Mouse (Mus musculus): ENCODE data around the gene Srebf2. TPM values are rescaled to one million over a fixed set of nuclear protein-coding genes. Genes with fewer than 3 reads are reported as not detected.
A peak's percentile ranks its signal among the peaks of the same experiment; 100 is the strongest.

The Srebf2 gene
- polyA plus RNA-seq, 2 experiments: 29.3 to 30.8 TPM

DNA sequence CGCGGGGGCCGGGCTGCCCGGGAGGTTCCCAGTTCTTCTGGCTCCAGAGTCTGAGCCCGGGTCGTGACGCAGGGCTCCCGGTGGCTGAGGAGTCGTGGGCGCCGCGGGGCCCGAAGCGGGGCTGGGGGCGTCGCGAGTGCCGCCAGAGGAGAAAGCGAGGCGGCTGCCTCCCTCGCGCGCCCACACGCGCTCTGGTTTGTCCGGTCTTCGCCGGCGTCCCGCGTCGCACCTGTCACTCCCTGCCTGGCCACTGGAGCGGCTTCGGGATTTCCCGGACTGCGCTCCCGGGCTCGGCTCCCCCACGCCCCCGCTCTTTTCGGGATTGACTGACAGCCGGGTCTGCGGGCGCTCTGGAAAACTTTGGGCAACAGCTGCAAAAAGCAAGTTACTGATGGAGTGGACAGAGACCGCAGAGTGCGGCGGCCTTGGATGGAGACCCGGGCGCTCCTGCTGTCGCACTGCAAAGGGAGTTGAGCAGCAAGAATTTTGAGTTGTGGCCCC lies 680 bp downstream of the Srebf2 start:
- peaks cover 30 to 44% of the 10 kb centered on the region in 2 experiments for H3K4me1 ChIP-seq (replicated peaks; ENCODE audit: control insufficient read depth in 2 of 2, insufficient read depth in 2 of 2, low read length in 1 of 2)
- H3K27me3 ChIP-seq (ENCODE audit: control insufficient read depth, insufficient read depth, low read length): no peaks in the 10 kb centered on the region
- H3K27ac ChIP-seq: peak overlapping the region; percentile 43
- H3K9ac ChIP-seq (replicated peaks): peak overlapping the region; percentile 89
- H3K4me2 ChIP-seq (ENCODE audit: low read depth): peak overlapping the region; percentile 92
- no peaks in the 10 kb centered on the region for H3K9me3 ChIP-seq (ENCODE audit: control insufficient read depth, low read length)
- TF ChIP-seq CTCF (IDR thresholded peaks at IDR 0.05; ENCODE audit: low read depth): peak; percentile 31; the same call in 1 of the 2 replicates
- no peak for TF ChIP-seq EP300 (IDR thresholded peaks at IDR 0.05; ENCODE audit: low read depth)
- DNase-seq (ENCODE audit: low read depth in 3 of 3, low spot score in 3 of 3): peak in 1 of 3 experiments; percentile 31
- WGBS (ENCODE audit: insufficient replicate concordance): 2% methylated on average over 47 of the region's 50 CpGs
- H3K4me3 ChIP-seq (ENCODE audit: insufficient read depth in 1 of 2, low read depth in 2 of 2, low read length in 2 of 2): peak overlapping the region; percentile 72 to 98
- no peaks in the 10 kb centered on the region; the same call in 1 of the 2 replicates for H3K36me3 ChIP-seq (replicated peaks; ENCODE audit: control insufficient read depth, insufficient read depth, low read depth)
- ATAC-seq (ENCODE audit: insufficient read depth): peak; percentile 18

DNA sequence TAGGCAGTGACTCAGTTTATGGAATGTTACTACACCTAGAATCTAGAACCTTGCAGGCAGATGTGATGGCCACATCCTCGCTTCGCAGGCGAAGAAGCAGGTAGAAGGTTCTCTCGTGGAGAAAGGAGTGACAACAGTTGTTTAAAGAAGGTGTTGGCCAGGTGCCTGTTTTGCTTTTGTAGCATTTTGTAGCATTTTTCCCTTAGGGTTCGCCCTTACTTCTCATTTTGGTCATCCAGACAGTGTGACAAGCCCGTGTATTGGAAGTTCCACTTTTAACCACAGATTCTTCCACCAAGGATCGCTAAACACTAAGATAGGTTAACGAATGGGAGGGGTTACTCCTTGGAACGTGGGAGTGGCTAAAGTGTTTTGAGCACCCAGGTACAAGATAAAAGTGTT lies 1.5 kb downstream of the Srebf2 start:
- Histone ChIP-seq H3K9me3 (ENCODE audit: control insufficient read depth, low read length) (no peaks in the 10 kb centered on the region), H3K27ac (peak overlapping the region; percentile 43), H3K27me3 (ENCODE audit: control insufficient read depth, insufficient read depth, low read length) (no peaks in the 10 kb centered on the region), H3K9ac (replicated peaks) (peak overlapping the region; percentile 89), H3K36me3 (replicated peaks; ENCODE audit: control insufficient read depth, insufficient read depth, low read depth) (no peaks in the 10 kb centered on the region; the same call in 1 of the 2 replicates), H3K4me1 (replicated peaks; ENCODE audit: control insufficient read depth in 2 of 2, insufficient read depth in 2 of 2, low read length in 1 of 2) (peaks cover 30 to 44% of the 10 kb centered on the region in 2 experiments), H3K4me3 (ENCODE audit: insufficient read depth in 1 of 2, low read depth in 2 of 2, low read length in 2 of 2) (peak overlapping the region; percentile 72 to 98), H3K4me2 (ENCODE audit: low read depth) (peak overlapping the region; percentile 92)
- TF ChIP-seq CTCF (IDR thresholded peaks at IDR 0.05; ENCODE audit: low read depth) (no peak), EP300 (IDR thresholded peaks at IDR 0.05; ENCODE audit: low read depth) (no peak)
- ATAC-seq (ENCODE audit: insufficient read depth): no peak
- 18% methylated on average over 9 of the region's 9 CpGs for WGBS (ENCODE audit: insufficient replicate concordance)
- peak in 1 of 3 experiments; percentile 68 for DNase-seq (ENCODE audit: low read depth in 3 of 3, low spot score in 3 of 3)

DNA sequence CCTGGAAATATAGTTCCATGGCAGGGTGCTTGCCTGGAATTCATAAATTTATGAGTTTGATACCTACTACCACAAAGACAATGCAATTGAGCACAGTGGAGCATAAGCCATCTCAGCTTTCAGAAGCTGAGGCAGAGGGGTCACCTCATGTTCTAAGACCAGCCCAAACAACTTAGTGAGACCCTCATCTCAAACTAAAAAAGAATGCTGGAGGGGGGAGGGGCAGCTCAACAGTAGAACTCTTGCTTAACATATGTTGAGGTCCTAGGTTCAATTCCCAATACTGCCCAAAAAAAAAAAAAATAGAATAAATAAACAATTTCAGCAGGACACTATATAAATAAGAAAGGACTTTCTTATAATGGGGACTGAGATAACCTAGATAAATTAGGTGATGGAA lies 3.1 kb downstream of the Srebf2 start:
- no peaks in the 10 kb centered on the region; the same call in 1 of the 2 replicates for H3K36me3 ChIP-seq (replicated peaks; ENCODE audit: control insufficient read depth, insufficient read depth, low read depth)
- no peak for ATAC-seq (ENCODE audit: insufficient read depth)
- H3K9me3 ChIP-seq (ENCODE audit: control insufficient read depth, low read length): no peaks in the 10 kb centered on the region
- no peak for TF ChIP-seq CTCF (IDR thresholded peaks at IDR 0.05; ENCODE audit: low read depth)
- no peak for TF ChIP-seq EP300 (IDR thresholded peaks at IDR 0.05; ENCODE audit: low read depth)
- no peak overlapping the region for H3K4me2 ChIP-seq (ENCODE audit: low read depth)
- H3K9ac ChIP-seq (replicated peaks): no peak overlapping the region
- no peaks in the 10 kb centered on the region for H3K27me3 ChIP-seq (ENCODE audit: control insufficient read depth, insufficient read depth, low read length)
- no peak overlapping the region for H3K27ac ChIP-seq
- no peak for DNase-seq (ENCODE audit: low read depth in 3 of 3, low spot score in 3 of 3)
- no peak overlapping the region for H3K4me3 ChIP-seq (ENCODE audit: insufficient read depth in 1 of 2, low read depth in 2 of 2, low read length in 2 of 2)
- H3K4me1 ChIP-seq (replicated peaks; ENCODE audit: control insufficient read depth in 2 of 2, insufficient read depth in 2 of 2, low read length in 1 of 2): peaks cover 30 to 38% of the 10 kb centered on the region in 2 experiments

DNA sequence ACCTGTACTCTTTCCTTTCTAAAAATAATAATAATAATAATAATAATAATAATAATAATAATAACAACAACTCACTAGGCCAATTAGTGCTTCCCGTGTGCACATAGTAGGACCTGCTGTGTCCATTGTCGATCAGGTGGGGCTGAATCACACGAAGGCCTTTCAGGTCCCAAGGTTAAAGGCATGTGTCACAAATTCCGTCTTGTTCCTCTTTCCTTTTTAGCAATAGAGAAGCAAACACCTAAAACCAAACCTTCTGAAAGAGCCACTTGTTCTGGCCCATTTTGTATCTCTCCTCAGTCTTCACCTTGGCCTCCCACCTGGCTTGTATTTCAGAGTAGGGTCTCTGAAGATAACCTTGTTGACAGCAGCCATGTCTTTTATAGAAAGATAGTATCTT lies 4.2 kb downstream of the Srebf2 start:
- no peak overlapping the region for H3K4me2 ChIP-seq (ENCODE audit: low read depth)
- no peaks in the 10 kb centered on the region for H3K9me3 ChIP-seq (ENCODE audit: control insufficient read depth, low read length)
- H3K4me3 ChIP-seq (ENCODE audit: insufficient read depth in 1 of 2, low read depth in 2 of 2, low read length in 2 of 2): no peak overlapping the region
- H3K36me3 ChIP-seq (replicated peaks; ENCODE audit: control insufficient read depth, insufficient read depth, low read depth): no peaks in the 10 kb centered on the region; the same call in 1 of the 2 replicates
- H3K27me3 ChIP-seq (ENCODE audit: control insufficient read depth, insufficient read depth, low read length): no peaks in the 10 kb centered on the region
- no peak for DNase-seq (ENCODE audit: low read depth in 3 of 3, low spot score in 3 of 3)
- H3K27ac ChIP-seq: no peak overlapping the region
- H3K4me1 ChIP-seq (replicated peaks; ENCODE audit: control insufficient read depth in 2 of 2, insufficient read depth in 2 of 2, low read length in 1 of 2): peaks cover 23 to 28% of the 10 kb centered on the region in 2 experiments
- no peak for TF ChIP-seq EP300 (IDR thresholded peaks at IDR 0.05; ENCODE audit: low read depth)
- no peak for TF ChIP-seq CTCF (IDR thresholded peaks at IDR 0.05; ENCODE audit: low read depth)
- ATAC-seq (ENCODE audit: insufficient read depth): no peak
- no peak overlapping the region for H3K9ac ChIP-seq (replicated peaks)
- 72% methylated on average over 4 of the region's 4 CpGs for WGBS (ENCODE audit: insufficient replicate concordance)

DNA sequence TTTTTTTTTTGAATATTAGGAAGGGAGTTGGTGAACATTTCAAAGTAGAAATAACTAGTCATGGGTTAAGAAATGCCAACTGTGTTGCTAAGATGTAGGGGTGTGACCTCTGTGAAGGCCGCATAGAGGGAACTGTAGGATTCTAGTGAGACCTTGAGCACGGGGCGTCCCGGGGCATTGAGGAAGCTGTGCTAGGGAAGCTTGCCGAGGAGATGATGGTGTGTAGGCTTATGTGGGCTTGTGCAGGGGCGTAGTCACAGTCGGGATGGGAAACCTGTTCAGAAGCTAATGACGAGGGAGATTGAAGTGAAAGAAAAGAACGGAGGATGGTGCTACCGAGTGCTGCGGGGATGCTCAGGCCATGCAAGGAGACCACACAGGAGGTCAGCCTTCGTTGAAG lies 5.0 kb downstream of the Srebf2 start:
- H3K27me3 ChIP-seq (ENCODE audit: control insufficient read depth, insufficient read depth, low read length): no peaks in the 10 kb centered on the region
- no peak overlapping the region for H3K4me2 ChIP-seq (ENCODE audit: low read depth)
- H3K4me1 ChIP-seq (replicated peaks; ENCODE audit: control insufficient read depth in 2 of 2, insufficient read depth in 2 of 2, low read length in 1 of 2): peaks cover 22 to 28% of the 10 kb centered on the region in 2 experiments
- TF ChIP-seq EP300 (IDR thresholded peaks at IDR 0.05; ENCODE audit: low read depth) (no peak), CTCF (IDR thresholded peaks at IDR 0.05; ENCODE audit: low read depth) (no peak)
- no peaks in the 10 kb centered on the region; the same call in 1 of the 2 replicates for H3K36me3 ChIP-seq (replicated peaks; ENCODE audit: control insufficient read depth, insufficient read depth, low read depth)
- WGBS (ENCODE audit: insufficient replicate concordance): 61% methylated on average over 12 of the region's 12 CpGs
- ATAC-seq (ENCODE audit: insufficient read depth) (no peak), DNase-seq (ENCODE audit: low read depth in 3 of 3, low spot score in 3 of 3) (no peak)
- no peak overlapping the region for H3K27ac ChIP-seq
- H3K9me3 ChIP-seq (ENCODE audit: control insufficient read depth, low read length): no peaks in the 10 kb centered on the region
- H3K9ac ChIP-seq (replicated peaks): no peak overlapping the region
- H3K4me3 ChIP-seq (ENCODE audit: insufficient read depth in 1 of 2, low read depth in 2 of 2, low read length in 2 of 2): no peak overlapping the region
